Mouse (Mus musculus) thymus, postnatal 10 days (tissue): ENCODE data around the gene Ccdc33.

ENCODE experiments used
- DNase-seq, 2 experiments: peaks; one replicate each; pipeline ENCODE4 v3.0.0; 2021; ENCODE audit warnings: low spot score in 2 of 2

The Ccdc33 gene

DNA sequence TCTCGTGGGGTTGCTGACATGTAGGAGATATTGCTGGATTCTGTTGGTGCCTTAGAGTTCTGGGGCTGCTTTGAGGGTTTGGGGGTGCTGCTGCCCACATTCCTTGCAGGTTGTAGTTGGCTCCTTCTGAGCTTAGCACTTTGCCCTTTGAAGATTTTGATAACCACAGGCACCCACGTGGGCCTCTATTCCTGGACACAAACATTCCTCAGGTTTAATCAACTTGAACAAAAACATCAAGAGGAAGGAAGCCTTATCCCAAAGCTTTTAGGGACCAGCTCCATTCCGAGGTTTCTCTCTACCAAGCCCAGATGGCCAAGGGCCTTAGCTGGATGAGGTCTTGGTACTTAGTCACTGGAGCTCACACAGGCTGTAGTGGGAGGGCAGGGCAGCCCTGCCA, 12.3 kb upstream of the Ccdc33 start:
- DNase-seq: no peak

DNA sequence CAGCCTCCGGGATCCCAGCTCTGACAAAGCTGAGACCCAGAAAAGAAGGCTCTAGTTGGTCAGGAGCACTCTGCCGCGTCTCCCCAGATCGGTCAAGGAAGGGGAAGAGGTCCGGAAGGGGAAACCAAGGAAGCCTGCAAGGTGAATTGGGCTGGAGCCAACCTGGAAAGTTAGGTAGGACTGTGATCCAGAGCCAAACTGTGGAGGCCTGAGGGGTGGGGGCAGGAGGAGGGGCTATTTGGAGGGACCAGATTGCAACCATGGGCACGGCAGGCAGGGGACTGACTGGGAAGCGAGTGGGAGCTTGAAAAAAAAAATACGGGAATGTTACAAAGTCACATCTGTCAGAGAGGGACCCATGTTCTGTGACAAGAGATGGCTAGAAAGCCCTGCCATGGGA, 10.9 kb upstream of the Ccdc33 start:
- DNase-seq: no peak

DNA sequence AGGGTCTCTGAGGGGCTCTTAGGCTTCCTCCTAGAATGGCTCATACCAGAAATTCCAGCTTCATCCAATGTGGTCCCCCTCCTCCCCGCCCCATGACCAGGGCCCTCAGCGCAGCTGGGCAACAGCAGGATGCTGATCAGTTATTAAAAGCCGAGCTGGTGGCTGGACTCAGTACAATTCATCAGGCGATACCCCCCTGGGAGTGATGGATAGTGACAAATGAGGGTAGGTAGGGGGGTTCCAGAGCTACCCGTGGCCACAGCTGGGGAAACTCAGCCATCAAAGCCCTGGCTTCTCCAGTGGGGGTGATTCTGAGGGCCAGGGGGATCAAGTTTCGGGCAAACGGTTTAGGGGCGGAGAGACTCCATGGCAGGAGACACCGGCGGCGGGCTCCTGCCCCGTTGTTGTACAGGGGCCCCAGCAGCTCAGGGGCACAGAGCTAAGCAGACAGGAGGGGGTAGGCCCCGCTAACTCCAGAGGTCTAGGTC, 10.3 kb upstream of the Ccdc33 start:
- no peak for DNase-seq

DNA sequence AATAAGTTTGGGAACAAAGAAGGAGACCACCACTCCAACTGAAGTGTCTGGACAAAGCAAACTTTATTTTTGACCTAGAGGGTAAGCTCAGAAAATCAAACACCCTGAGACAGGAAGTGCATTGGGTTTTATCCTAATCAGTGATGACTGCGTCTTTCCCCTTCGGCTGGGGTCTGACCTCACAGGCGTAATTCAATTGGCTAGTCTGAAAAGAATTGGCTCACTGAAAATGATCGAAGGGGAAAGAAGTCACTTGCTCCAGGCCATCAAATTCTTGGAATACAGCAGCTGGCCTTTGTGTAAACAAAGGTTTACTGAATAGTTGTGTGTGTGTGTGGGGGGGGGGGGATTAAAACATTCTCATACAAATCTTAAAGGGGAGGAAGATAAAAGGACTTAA, 7.2 kb upstream of the Ccdc33 start:
- no peak for DNase-seq

DNA sequence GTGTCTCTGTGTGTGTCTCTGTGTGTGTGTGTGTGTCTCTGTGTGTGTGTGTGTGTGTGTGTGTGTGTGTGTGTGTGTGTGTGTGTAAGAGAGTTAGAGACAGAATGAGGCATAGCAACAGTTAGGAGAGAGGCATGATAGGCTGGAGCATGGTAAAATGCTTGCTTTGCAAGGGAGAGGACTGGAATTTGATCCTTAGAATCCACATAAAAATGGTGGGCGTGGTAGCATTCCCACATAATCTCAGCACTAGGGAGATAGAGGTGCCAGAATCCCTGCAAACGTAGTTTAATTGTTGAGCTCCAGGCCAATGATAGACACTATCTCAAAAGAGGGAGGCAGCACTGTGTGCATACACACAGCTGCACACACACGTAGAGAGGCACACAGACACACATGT, 6.5 kb upstream of the Ccdc33 start:
- no peak for DNase-seq

DNA sequence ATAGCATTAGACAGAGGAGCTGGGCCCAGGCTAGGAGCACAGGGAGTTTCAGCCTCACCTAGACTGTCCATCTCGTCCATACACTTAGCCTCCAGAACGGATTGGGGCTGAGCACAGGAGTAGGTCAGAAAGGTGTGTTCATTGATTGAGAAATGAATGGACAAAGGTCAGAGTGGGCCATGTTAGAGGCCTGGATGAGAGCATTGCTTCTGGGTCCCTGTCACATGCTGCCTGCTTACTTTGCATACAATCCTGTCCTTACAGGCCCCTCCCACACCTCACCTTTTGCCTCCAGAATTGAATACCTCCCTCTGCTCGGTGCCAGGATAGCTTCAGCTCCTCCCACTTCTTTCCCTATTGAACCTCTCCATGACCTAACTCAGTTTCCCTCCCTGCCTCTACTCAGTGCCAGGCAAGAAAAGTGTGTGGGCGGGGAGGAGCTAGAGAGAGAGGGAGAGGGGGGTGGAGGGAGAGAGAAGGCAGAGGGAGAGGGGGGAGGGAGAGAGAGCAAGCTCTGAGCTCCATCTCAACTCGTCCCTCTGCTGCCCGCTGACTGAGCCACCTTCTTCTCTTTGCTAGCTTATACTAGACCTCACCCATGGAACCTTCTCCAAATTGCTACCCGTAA, 2.5 kb downstream of the Ccdc33 start:
- DNase-seq: no peak

DNA sequence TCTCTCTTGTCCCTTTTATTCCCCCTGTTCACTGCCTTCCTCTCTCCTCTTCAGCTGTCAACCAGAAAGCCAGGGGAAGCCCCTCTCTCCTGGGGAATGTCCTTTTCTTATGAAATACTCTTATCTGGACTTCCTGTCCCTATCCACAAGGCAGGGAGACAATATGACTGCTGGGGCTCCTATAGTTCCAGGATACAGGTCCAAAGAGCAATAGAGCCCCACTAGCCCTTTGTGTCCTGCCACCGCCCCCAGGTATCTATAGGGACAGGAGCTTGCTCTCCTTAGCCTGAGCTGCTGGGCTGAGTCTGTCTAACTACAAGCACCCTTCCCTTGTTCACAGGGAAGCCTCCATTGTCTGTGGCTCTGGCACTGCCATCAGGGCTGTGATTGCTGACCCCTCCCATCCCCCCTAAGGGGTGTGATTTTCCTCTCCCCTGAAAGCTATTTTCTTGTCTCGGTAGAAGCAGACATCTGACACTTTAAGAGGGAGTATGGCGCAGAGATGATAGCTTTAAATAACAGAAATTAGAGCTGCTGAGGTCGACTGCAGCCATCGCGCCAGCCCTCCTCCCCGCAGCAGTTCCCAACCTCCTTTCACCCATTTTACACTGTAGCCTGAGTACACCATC, 3.2 kb downstream of the Ccdc33 start:
- no peak for DNase-seq

DNA sequence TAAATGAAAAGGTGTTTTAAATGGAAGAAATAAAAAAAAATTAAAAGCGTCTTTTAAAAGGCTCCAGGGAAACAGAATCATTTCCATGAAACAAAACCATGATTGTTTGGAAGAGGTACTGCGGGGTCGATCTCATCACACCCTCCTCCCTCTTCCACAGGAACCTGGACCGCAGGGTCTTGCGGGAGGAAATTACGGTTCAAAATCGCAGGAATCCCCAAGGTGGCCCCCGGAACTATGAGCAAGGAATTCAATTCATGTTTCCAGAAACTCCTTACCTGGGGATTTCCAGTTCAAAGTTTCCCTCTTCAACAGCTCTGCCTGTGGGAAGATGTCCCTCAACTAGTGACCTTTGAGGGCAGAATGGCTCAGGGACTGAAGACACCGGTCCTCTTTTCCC, 4.6 kb downstream of the Ccdc33 start:
- DNase-seq: no peak

DNA sequence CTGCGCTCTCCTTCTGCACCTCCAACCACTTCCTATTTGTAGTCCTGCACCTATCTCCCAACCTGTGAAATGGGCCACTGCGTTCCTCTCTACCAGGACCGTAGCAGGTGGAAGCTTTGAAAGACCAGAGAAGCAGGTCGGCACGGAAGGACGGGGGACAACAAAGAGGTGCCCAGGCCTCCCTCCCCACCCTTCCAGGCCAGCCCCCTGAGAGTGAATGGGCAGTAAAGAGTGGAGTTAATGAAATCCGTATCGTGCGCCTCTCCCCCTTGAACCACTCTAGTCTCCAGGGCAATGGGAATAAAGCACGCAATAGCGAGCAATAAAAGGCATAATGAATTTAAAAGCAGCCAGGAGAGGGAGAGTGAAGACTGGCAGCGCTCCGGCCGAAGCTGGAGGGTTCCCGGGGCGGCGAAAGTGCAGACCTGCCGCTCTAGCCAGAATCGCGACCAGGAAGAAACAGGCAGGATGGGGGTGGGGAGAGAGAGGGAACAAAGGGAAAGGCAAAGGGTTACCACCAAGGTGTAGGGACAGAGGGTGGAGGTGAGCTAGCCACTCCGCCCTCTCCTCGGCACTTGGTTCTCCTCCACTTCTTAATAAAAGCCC, 5.2 kb downstream of the Ccdc33 start:
- no peak for DNase-seq

DNA sequence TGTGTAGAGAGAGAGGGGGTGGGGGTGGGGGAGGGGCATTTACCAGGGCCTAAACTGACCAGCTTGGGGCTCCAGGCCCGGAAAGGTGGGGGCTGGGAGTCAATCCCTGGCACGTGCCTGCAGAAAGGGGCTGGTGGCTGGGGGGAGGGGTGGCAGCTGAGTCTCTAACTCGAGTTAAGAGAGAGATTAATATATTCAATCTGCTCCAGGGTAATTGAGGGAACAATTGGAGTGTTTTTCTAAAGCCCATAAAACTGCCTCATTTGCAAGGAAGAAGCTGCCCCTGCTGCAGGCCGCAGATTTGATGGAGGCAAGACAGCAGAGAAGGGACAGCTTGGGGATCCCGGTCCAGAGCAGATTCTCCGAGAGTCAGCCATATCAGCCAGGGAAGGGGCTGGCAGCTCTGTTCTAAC, 5.8 kb downstream of the Ccdc33 start:
- DNase-seq: peak in 1 of 2 experiments; percentile 24

DNA sequence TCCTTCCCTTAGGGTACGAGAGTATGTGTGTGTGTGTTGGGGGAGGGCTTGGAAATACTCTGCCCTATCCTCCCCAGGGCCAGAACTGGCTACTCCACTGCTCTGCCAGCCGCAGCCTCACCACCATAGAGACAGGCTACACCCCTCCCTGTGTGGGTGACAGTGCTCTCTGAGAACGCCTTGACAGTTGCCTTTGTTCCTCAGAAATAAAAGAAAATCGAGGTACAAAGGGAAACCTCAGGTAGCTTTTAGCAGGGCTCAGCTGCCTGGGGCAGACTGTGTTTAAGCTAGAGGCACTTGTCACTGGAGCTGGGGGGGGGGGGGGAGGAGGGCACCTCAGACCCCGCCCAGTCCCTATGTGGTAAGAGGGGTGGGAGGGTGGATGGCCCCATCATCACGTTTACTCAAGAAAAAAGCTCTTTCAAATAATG, 6.3 kb downstream of the Ccdc33 start:
- DNase-seq: peak; percentile 64 to 70

DNA sequence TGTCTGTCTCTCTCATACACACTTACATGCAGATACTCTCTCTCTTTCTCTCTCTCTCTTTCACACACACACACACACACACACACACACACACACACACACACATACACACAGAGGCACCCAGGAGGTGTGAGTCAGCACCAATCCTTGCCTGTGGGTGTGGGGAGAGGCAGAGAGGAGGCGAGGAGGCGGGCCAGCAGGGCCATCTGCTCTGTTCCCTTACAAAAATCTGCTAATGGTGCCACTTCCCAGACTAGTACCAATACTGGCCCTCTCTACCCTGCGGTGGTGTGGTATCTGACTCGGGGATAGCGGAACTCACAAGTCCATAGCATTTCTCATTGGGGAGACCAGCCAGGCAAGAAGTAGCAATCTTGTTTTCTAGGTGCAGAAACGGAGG, 7.2 kb downstream of the Ccdc33 start:
- peak in 1 of 2 experiments; percentile 23 for DNase-seq

DNA sequence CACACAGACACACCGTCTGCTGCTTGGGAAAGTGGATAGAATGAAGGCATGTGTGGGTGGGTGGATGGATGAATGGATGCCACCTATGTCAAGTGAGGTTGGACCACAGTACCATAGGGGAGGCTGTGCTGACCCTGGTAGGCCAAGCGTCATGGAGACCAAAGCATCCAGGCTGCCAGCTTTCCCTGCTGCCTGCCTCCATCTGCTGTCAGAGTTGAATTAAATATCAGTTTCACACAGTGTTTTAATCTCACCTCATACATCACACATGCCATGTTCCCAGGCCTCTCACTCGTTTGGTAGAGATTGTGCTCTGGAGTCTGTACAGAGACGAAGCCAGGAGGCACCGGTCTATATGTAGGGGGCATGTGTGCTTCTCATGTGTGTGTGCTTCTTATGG, 7.8 kb downstream of the Ccdc33 start:
- no peak for DNase-seq

DNA sequence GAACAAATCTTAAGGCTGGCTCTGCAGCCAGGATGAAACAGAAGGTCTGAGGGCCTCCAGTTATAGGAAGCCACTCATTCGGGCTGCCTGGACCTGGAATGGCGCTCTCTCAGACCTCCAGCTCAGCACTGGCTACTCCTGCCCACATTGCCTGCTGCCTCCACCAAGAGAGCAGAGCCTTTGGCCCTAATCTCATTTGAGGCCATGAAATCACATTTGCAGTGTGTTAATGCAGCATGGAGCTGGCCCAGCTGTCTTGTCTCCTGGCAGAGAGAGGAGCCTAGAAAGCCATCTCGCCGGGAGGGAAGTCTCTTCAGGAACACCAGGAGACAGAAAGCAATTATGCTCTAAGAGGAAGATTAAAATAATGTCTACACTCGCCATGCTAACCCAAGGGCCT, 11.1 kb downstream of the Ccdc33 start:
- DNase-seq: no peak

DNA sequence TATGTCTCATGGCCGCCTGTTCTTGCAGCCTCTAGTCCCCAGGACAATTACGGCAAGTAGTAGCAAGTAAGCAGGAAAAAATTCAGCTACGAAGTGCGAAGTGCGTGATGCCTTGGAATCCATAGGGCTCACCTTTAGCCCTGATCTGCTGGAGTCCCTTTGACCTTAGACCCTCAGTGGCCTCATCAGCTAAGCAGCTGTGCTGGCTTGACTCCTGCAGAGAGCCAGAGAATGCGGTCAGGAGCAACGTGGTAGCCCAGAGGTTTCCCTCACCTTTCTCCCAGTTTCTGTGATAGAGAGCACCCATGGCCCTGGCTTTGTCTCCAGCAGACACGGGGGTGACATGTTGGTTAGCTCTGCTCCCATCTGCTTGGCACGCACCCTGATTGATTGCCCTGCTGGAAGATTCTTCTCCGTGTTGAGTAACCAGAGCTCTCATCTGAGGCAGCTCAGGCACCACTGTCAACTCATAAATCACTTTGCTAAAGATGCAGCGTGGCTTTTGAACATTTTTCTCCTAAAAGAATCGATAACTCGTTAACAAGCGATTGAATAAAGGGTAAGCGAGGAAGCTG, 12.9 kb downstream of the Ccdc33 start:
- no peak for DNase-seq

DNA sequence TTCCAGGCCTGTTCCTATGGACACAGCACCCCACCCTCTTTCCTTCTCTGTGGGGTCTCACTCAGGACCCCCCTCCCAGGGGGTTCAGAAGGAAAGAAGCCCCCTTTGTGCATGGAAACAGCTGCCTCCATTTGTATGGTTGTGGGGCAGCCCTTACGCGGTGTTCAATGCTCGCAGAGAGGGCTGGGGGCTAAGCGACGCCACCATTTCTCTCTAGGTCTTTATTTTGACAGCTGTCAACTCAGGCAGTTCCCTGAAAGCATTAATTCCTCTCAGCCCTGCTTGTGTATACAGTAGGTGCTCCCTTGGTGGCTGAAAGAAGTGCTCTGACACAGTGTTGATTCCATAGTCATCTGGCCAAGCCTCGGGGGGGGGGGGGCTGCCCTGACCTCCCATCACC, 15.0 kb downstream of the Ccdc33 start:
- no peak for DNase-seq

DNA sequence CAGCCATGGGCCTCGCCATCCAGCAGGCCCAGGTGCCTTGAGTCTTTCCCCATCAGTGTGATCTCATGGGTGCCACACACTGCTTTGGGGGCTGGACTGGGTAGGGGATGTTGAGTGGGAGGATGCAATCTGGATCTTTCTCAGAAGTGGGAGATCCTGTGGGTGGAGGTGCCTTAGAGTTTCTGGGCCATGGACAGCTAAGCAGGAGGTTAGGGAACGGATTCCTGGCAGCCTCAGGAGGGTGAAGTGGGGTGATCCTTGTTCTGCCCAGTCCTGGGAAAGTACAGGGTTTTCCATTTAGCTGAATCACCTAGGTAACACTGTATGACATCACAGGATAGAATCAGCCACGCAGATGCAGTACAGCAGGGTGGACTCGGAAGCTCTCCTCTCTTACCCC, 16.6 kb downstream of the Ccdc33 start:
- no peak for DNase-seq

DNA sequence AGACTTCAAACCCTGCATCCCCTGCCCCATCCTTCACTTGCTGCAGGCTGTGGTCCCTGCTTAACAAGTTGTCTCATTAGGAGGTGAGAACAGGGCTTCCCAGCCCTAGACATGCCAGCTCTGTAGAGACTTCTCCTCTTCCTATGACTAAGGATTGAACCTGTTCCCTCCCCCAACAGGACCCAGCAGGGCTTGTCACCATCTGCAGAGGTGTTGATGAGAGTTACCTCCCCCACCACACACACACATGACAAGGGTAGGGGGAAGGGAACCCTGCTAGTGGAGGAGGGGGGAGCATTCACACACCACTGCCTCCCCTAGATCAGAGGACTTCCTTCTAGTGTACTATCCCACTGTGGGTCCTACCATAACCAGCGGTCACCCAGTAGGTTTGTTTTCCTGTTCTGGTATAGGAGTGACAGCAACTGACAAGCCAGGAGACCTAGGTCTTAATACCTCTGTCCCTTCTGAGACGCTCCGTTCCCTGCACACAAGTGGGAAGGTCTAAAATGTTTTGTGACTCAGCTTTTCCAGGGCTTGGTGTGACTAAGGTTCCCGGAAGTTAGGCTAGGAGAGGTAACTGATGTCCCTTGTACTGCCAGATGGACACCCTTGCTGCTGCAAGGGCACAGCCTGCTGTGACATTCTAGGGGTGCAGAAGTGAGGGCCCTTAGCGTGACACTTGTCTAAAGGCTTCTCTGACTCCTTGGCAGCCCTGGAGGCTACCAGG, 18.6 kb downstream of the Ccdc33 start:
- DNase-seq: no peak

DNA sequence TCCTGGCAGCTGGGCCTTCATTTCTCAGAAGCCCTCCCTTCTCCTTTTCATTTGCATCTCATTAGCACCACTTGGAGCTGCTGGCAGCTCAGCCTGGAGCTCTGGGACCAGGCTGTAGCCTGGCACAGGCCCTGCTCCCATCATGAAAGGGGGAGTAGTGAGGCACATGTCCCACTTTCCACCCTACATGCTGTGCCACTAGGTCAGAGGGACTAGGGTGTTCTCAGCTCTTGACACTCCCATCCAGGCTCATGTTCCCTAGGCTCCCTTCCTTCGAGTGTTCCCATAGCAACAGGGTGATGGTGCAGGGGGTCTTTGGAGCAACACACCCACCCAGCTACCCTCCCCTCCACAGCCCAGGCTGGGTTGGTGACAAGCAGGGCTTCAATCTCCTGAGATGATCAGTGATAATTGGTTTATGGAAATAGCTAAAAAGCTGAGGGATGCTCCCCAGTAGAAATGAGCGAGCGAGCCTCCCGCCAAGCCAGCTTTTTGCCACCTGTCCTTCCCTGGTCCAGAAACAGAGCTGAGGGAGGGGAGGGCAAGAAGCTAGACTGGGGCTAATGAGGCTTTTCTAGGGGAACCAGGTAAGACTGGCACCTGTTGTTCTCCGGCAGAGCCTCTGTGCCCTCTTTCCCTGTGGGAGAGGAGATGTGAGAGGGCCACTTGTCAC, 21.9 kb downstream of the Ccdc33 start:
- no peak for DNase-seq

DNA sequence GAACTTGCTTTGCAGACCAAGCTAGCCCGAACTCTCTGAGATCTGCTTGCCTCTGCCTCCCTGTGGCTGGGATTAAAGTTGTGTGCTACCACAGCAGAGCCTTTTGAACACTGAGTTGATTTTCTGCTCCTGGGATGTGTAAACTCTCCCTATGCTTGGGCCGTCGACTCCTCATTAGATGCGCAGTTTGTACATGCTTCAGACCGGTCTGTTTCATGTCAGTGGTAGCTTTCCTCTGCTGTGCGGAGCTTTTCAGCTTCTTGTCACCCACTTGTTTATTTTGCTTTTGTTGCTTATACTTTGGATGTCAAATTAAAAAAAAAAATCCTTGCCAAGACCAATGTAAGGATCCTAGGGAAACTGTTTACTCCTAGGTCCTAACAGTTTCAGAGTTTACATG, 22.6 kb downstream of the Ccdc33 start:
- DNase-seq: no peak

DNA sequence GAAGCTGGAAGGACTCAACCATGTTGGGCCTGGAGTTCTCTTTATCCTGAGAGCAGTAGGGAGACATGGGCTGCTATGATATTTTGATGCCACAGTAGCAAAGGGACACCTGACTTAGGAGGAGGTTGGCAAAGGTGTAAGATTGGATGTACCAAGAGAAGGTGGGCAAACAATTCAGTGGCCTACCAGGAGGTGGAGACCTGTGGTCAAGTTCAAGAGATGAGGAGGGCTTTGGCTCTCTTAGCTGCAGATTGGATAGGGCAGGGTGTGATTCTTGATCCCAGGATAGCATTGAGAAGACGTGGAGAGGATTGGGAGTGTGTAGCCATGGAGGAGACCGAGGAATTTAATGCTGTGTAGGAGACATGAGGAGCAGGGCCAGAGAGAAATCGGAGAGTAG, 24.8 kb downstream of the Ccdc33 start:
- no peak for DNase-seq
